Mouse (Mus musculus): ENCODE measurements around the gene Krtcap2. TPM values are rescaled to one million over a fixed set of nuclear protein-coding genes. Genes with fewer than 3 reads are reported as not detected.

Gene Krtcap2
- polyA plus RNA-seq, 1 experiment from 2014 or later: 272 TPM

- H3K27me3 ChIP-seq (ENCODE audit: low read depth, poor library complexity, severe bottlenecking): peaks cover 24% of the 10 kb centered on the region
- H3K36me3 ChIP-seq: peaks cover 30% of the 10 kb centered on the region
- peak; percentile 71 for DNase-seq (ENCODE audit: low spot score)
- WGBS: 9% methylated on average over 14 of the region's 14 CpGs
- peak overlapping the region; percentile 73 for H3K4me3 ChIP-seq
- H3K4me1 ChIP-seq: peaks cover 48% of the 10 kb centered on the region
- H3K9me3 ChIP-seq (replicated peaks): no peaks in the 10 kb centered on the region
- peak overlapping the region; percentile 91 for H3K27ac ChIP-seq
These were observed 2.2 kb upstream of the Krtcap2 start for GRCm38 (mm10) chr3:89243609-89244008.

- Histone ChIP-seq H3K27ac (peak overlapping the region; percentile 91), H3K9me3 (replicated peaks) (no peaks in the 10 kb centered on the region), H3K4me1 (peaks cover 47% of the 10 kb centered on the region), H3K36me3 (peaks cover 31% of the 10 kb centered on the region), H3K4me3 (peak overlapping the region; percentile 73), H3K27me3 (ENCODE audit: low read depth, poor library complexity, severe bottlenecking) (peaks cover 24% of the 10 kb centered on the region)
- WGBS: 9% methylated on average over 25 of the region's 25 CpGs
- DNase-seq (ENCODE audit: low spot score): peak; percentile 50
These were observed 1.4 kb upstream of the Krtcap2 start for GRCm38 (mm10) chr3:89244158-89244981.

- WGBS: 2% methylated on average over 26 of the region's 26 CpGs
- Histone ChIP-seq H3K36me3 (peaks cover 38% of the 10 kb centered on the region), H3K4me1 (peaks cover 53% of the 10 kb centered on the region), H3K9me3 (replicated peaks) (no peaks in the 10 kb centered on the region), H3K27me3 (ENCODE audit: low read depth, poor library complexity, severe bottlenecking) (peaks cover 24% of the 10 kb centered on the region), H3K27ac (peak overlapping the region; percentile 91), H3K4me3 (peak overlapping the region; percentile 73)
- DNase-seq (ENCODE audit: low spot score): peak; percentile 75
These were observed 631 bp upstream of the Krtcap2 start for GRCm38 (mm10) chr3:89244982-89245687.

GRCm38 (mm10) chr3:89246261-89247100, 715 bp downstream of the Krtcap2 start, which contains the start of gene Trim46:
Trim46 (minus strand) TSS chr3:89246309.
- H3K4me3 ChIP-seq: peak within 1 kb of the TSS; percentile 73
- H3K4me1 ChIP-seq: peaks cover 67% of the 10 kb centered on the region
- H3K27ac ChIP-seq: peak within 1 kb of the TSS; percentile 91
- under 1% methylated on average over 42 of the region's 42 CpGs for WGBS
- no peaks in the 10 kb centered on the region for H3K9me3 ChIP-seq (replicated peaks)
- peaks cover 24% of the 10 kb centered on the region for H3K27me3 ChIP-seq (ENCODE audit: low read depth, poor library complexity, severe bottlenecking)
- H3K36me3 ChIP-seq: peaks cover 33% of the 10 kb centered on the region
- peak; percentile 94 for DNase-seq (ENCODE audit: low spot score)

- peaks cover 77% of the 10 kb centered on the region for H3K4me1 ChIP-seq
- H3K27me3 ChIP-seq (ENCODE audit: low read depth, poor library complexity, severe bottlenecking): peaks cover 29% of the 10 kb centered on the region
- peak overlapping the region; percentile 91 for H3K27ac ChIP-seq
- DNase-seq (ENCODE audit: low spot score): no peak
- 91% methylated on average over 4 of the region's 4 CpGs for WGBS
- H3K4me3 ChIP-seq: peak overlapping the region; percentile 73
- no peaks in the 10 kb centered on the region for H3K9me3 ChIP-seq (replicated peaks)
- peaks cover 26% of the 10 kb centered on the region for H3K36me3 ChIP-seq
These were observed 1.7 kb downstream of the Krtcap2 start for GRCm38 (mm10) chr3:89247466-89247865.

- peak; percentile 55 for DNase-seq (ENCODE audit: low spot score)
These were observed 4.8 kb downstream of the Krtcap2 start for GRCm38 (mm10) chr3:89250435-89251040.

DNA sequence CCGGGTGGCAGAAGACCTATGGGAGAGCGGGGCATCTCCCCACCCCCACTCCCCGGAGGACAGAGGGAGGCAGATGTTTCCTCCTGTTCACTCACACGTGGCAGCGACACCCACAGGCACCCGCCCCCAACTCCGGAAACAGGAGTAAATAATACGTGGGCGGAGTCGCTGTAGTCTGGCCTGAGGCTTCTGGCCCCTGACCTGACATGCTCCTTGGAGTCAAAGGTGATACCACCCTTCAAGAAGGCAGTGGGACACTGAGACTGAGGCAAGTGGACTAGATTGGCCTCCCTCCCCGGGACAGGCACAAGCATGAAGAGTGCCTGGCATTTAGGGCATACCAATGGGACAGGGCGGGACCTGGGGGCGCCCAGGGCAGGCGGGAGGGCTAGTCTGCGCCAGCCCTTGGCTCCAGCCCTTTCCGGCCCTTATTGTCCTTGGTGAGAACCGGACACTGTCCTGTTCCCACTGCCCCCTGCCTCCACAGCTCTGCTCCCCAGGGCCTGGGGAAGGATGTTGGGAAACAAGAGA, 5.7 kb downstream of the Krtcap2 start:
- Histone ChIP-seq H3K4me3 (peak overlapping the region; percentile 42), H3K27ac (peak overlapping the region; percentile 83), H3K9me3 (replicated peaks) (no peaks in the 10 kb centered on the region), H3K4me1 (peaks cover 52% of the 10 kb centered on the region), H3K36me3 (peaks cover 26% of the 10 kb centered on the region), H3K27me3 (ENCODE audit: low read depth, poor library complexity, severe bottlenecking) (0 out of 2 replicates have a peak, but pooled peaks cover 8% of the 10 kb centered on the region)
- 7% methylated on average over 17 of the region's 17 CpGs for WGBS
- peak; percentile 62 for DNase-seq (ENCODE audit: low spot score)

More at GRCm38 (mm10) chr3:89250435-89251040, 4.8 kb downstream of the Krtcap2 start:
- Histone ChIP-seq H3K9me3 (replicated peaks) (no peaks in the 10 kb centered on the region), H3K4me3 (peak overlapping the region; percentile 3; the same call in 1 of the 2 replicates), H3K36me3 (peaks cover 26% of the 10 kb centered on the region), H3K4me1 (peaks cover 61% of the 10 kb centered on the region), H3K27ac (no peak overlapping the region; the same call in 1 of the 2 replicates), H3K27me3 (ENCODE audit: low read depth, poor library complexity, severe bottlenecking) (peaks cover 11% of the 10 kb centered on the region; the same call in 1 of the 2 replicates)
- 18% methylated on average over 7 of the region's 7 CpGs for WGBS

- H3K9me3 ChIP-seq (replicated peaks): no peaks in the 10 kb centered on the region
- H3K4me1 ChIP-seq: peaks cover 42% of the 10 kb centered on the region
- H3K27ac ChIP-seq: no peak overlapping the region
- 91% methylated on average over 5 of the region's 5 CpGs for WGBS
- 0 out of 2 replicates have a peak, but pooled peaks cover 17% of the 10 kb centered on the region for H3K27me3 ChIP-seq (ENCODE audit: low read depth, poor library complexity, severe bottlenecking)
- H3K36me3 ChIP-seq: 0 out of 2 replicates have a peak, but pooled peaks cover under 1% of the 10 kb centered on the region
- H3K4me3 ChIP-seq: no peak overlapping the region
- DNase-seq (ENCODE audit: low spot score): no peak
These were observed 9.2 kb downstream of the Krtcap2 start for GRCm38 (mm10) chr3:89254994-89255393.

DNA sequence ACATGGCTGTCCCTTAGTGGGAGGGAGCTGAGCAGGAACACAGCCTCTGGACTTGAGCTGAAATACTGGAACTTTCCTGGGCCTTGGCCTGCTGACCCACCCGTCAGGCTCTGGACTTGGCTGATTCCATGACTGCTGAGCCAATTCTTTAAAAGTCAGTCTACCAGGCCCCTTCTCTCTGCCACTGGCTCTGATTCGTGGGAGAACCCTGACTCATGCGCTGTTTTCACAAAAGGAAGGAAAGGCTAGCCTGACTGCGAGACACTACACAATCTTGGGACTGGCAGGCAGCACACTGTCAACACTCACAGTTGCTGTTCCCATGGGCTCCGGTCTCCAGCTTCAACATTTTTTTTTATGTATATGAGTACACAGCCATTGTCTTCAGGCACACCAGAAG, 10.4 kb downstream of the Krtcap2 start:
- no peak overlapping the region for H3K4me3 ChIP-seq
- H3K27me3 ChIP-seq (ENCODE audit: low read depth, poor library complexity, severe bottlenecking): 0 out of 2 replicates have a peak, but pooled peaks cover 18% of the 10 kb centered on the region
- WGBS: 89% methylated on average over 5 of the region's 5 CpGs
- H3K9me3 ChIP-seq (replicated peaks): no peaks in the 10 kb centered on the region
- no peaks in the 10 kb centered on the region for H3K36me3 ChIP-seq
- H3K27ac ChIP-seq: no peak overlapping the region
- peaks cover 30% of the 10 kb centered on the region for H3K4me1 ChIP-seq
- DNase-seq (ENCODE audit: low spot score): no peak

DNA sequence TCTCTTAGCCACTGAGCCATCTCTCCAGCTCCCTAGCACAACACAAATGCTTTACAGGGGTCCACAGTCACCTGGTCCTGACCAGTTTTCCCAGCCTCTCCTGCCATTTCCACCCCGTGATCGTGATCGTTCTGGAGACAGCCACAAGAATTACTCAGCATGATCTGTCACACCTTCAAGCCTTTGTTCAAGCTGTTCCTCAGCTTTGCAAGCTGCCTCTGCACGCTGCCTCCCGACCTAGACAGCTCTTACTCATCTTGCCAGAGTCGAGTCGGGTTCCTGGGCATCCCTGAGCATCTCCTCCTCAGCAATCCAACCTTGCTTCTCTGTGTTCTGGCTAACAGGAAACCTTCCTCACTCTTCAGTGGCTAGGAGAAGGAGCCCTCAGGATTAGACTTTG, 13.3 kb downstream of the Krtcap2 start, which contains the start of gene Dpm3:
Gene Dpm3 (plus strand): TSS at position 283 of the 400 bp plus-strand sequence.
- 0 out of 2 replicates have a peak, but pooled peaks cover 10% of the 10 kb centered on the region for H3K27me3 ChIP-seq (ENCODE audit: low read depth, poor library complexity, severe bottlenecking)
- WGBS: 52% methylated on average over 7 of the region's 7 CpGs
- no peak within 1 kb of the TSS for H3K4me3 ChIP-seq
- no peaks in the 10 kb centered on the region for H3K9me3 ChIP-seq (replicated peaks)
- no peaks in the 10 kb centered on the region for H3K36me3 ChIP-seq
- no peak for DNase-seq (ENCODE audit: low spot score)
- H3K27ac ChIP-seq: no peak within 1 kb of the TSS
- peaks cover 14% of the 10 kb centered on the region; the same call in 1 of the 2 replicates for H3K4me1 ChIP-seq

GRCm38 (mm10) chr3:89260211-89260610, 14.4 kb downstream of the Krtcap2 start:
- WGBS: 81% methylated on average over 3 of the region's 3 CpGs
- Histone ChIP-seq H3K9me3 (replicated peaks) (no peaks in the 10 kb centered on the region), H3K4me3 (no peak overlapping the region), H3K4me1 (peaks cover 14% of the 10 kb centered on the region; the same call in 1 of the 2 replicates), H3K27ac (no peak overlapping the region), H3K27me3 (ENCODE audit: low read depth, poor library complexity, severe bottlenecking) (0 out of 2 replicates have a peak, but pooled peaks cover 10% of the 10 kb centered on the region), H3K36me3 (no peaks in the 10 kb centered on the region)
- DNase-seq (ENCODE audit: low spot score): no peak

Data from limb, embryonic 10.5 days (tissue).